Mouse (Mus musculus) c-Kit-positive CD71-negative TER-119-negative erythroid progenitor cells, embryonic 14.5 days (primary cell): ENCODE data around the gene Kif21b.

Experiments
- DNase-seq: peaks from one replicate; pipeline ENCODE4 v3.0.0-alpha.2; 2013; ENCODE audit warnings: low read depth

Kif21b gene

GRCm38 (mm10) chr1:136128944-136129589 is 2.1 kb upstream of the Kif21b start:
- DNase-seq = no peak

- DNase-seq = no peak
These were observed 1.1 kb upstream of the Kif21b start for GRCm38 (mm10) chr1:136130107-136130506.

- no peak for DNase-seq
These were observed 558 bp downstream of the Kif21b start for GRCm38 (mm10) chr1:136131603-136132291.

- DNase-seq = no peak
These were observed 1.4 kb downstream of the Kif21b start for GRCm38 (mm10) chr1:136132386-136133201.

- no peak for DNase-seq
These were observed 2.5 kb downstream of the Kif21b start for GRCm38 (mm10) chr1:136133570-136134240.

GRCm38 (mm10) chr1:136134547-136134946 is 3.4 kb downstream of the Kif21b start:
- DNase-seq = no peak

GRCm38 (mm10) chr1:136135046-136135445 is 3.9 kb downstream of the Kif21b start:
- DNase-seq = peak; percentile 78

GRCm38 (mm10) chr1:136135777-136136444 is 4.7 kb downstream of the Kif21b start:
- DNase-seq = no peak

- DNase-seq = no peak
These were observed 5.4 kb downstream of the Kif21b start for GRCm38 (mm10) chr1:136136547-136136946.

GRCm38 (mm10) chr1:136137071-136137531 is 5.9 kb downstream of the Kif21b start:
- no peak for DNase-seq

GRCm38 (mm10) chr1:136137575-136137974 is 6.4 kb downstream of the Kif21b start:
- DNase-seq = no peak

- no peak for DNase-seq
These were observed 7.1 kb downstream of the Kif21b start for GRCm38 (mm10) chr1:136138191-136138830.

- DNase-seq = peak; percentile 92
These were observed 8.9 kb downstream of the Kif21b start for GRCm38 (mm10) chr1:136139990-136140640.

- DNase-seq = no peak
These were observed 10.2 kb downstream of the Kif21b start for GRCm38 (mm10) chr1:136141176-136141950.

GRCm38 (mm10) chr1:136142336-136142735 is 11.1 kb downstream of the Kif21b start:
- DNase-seq = no peak

- DNase-seq = no peak
These were observed 12.3 kb downstream of the Kif21b start for GRCm38 (mm10) chr1:136143514-136143913.

- DNase-seq = no peak
These were observed 18.5 kb downstream of the Kif21b start for GRCm38 (mm10) chr1:136149702-136150101.

GRCm38 (mm10) chr1:136151371-136151770 is 20.2 kb downstream of the Kif21b start:
- no peak for DNase-seq

- DNase-seq = no peak
These were observed 25.1 kb downstream of the Kif21b start for GRCm38 (mm10) chr1:136156304-136156703.

GRCm38 (mm10) chr1:136156951-136157350 is 25.8 kb downstream of the Kif21b start:
- no peak for DNase-seq
